Mouse (Mus musculus) C2C12 (cell line): Measurements from ENCODE around the gene A2m.

Source experiments
- CEBPB ChIP-seq: IDR thresholded peaks from one replicate; pipeline ENCODE4 v1.6.1; 2011; ENCODE audit warnings: low read depth, mild to moderate bottlenecking, control low read depth, moderate library complexity
- CTCF ChIP-seq: IDR thresholded peaks from one replicate; pipeline ENCODE4 v1.5.1; 2011; ENCODE audit not compliant: control insufficient read depth, insufficient read depth, insufficient read length
- MAX ChIP-seq: IDR thresholded peaks from one replicate; pipeline ENCODE4 v1.6.1; 2011; ENCODE audit warnings: mild to moderate bottlenecking, control low read depth
- MYOD1 ChIP-seq: IDR thresholded peaks from one replicate; pipeline ENCODE4 v1.6.1; 2011; ENCODE audit warnings: low read depth; ENCODE audit not compliant: control insufficient read depth, insufficient read length
- MYOG ChIP-seq: IDR thresholded peaks from one replicate; pipeline ENCODE4 v1.6.1; 2011; ENCODE audit not compliant: control insufficient read depth, insufficient read length; ENCODE audit errors: extremely low read depth
- USF1 ChIP-seq: IDR thresholded peaks from one replicate; pipeline ENCODE4 v1.6.1; 2011; ENCODE audit warnings: low read depth, mild to moderate bottlenecking, control low read depth, moderate library complexity

DNA sequence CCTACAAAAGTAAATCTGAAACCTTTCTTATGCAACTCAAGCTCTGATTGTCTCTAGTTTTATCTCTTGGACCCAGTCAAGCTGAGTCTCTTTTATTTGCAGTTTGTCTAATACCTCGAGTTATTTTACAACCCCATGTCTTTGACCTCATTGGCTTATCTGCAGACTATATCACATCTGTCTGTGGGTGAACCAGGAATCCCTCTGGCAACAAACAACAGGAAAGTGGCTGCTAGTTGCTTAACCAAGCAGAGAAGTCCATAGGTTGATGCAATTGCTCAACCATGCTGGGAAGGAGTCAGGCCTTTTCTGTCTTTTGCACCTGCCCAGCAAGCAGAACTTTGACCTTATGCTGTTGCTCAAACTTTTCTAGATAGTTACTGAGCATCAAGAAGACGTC is 12.7 kb upstream of the A2m start:
- TF ChIP-seq MAX (no peak), CTCF (no peak), MYOD1 (no peak), CEBPB (no peak), MYOG (no peak), USF1 (no peak)
